Comparison of ENCODE assay signal across 13 mouse cellular contexts in the genomic region with DNA sequence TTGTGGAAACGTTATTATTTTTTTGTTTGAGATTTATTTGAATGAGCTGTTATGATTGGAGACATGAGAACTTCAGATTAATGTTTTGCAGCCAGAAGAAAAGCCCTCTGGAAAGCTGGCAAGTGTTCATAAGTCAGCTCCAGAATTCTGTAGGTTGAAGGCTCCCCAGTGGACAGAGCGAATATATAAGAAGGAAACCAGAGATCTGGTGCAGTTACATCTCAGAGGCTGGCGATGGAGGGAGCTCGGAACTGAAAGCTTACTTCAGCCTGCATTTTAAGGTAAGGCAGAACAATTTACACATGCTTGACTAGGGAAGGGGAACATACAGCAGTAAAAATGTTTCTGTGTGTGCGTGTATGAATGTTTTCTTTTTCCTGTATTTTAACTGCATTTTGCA. TPM values are rescaled to one million over a fixed set of nuclear protein-coding genes. Genes with fewer than 3 reads are reported as not detected.
DNase-seq lines count a peak whose midpoint lies in the region; ATAC-seq and TF ChIP-seq lines count a peak whose summit lies in the region.
"Had no signal": no experiment of that assay in that cellular context is flagged by ENCODE, and none has a peak within 500 bp of the region (broad histone marks: within the 10 kb centered on the region; RNA-seq: fewer than 3 reads in every experiment).

A gene (plus strand): TSS at position 131 of the 400 bp plus-strand sequence.

- H3K9ac ChIP-seq in intestine, embryonic 14.5 days (ENCODE audit: low read length) = no peak within 1 kb of the TSS
- H3K9ac ChIP-seq in intestine, postnatal 0 days (ENCODE audit: low read depth, low read length) = no peak within 1 kb of the TSS
- H3K9ac ChIP-seq in limb, embryonic 12.5 days (replicated peaks) = no peak within 1 kb of the TSS
- H3K9ac ChIP-seq: forebrain, embryonic 12.5 days had no signal

- peak within 1 kb of the TSS; percentile 11; the same call in 1 of the 2 replicates for H3K4me2 ChIP-seq in intestine, embryonic 14.5 days (ENCODE audit: low read length)
- no peak within 1 kb of the TSS for H3K4me2 ChIP-seq in intestine, postnatal 0 days (replicated peaks; ENCODE audit: low read depth)
- H3K4me2 ChIP-seq in limb, embryonic 12.5 days = peak within 1 kb of the TSS; percentile 26; the same call in 1 of the 2 replicates
- H3K4me2 ChIP-seq: forebrain, embryonic 12.5 days had no signal

- H3K4me3 ChIP-seq in intestine, embryonic 14.5 days (ENCODE audit: low read depth, low read length) = 0 out of 2 replicates have a peak within 1 kb of the TSS, but pooled peaks have one; percentile 11
- no peak within 1 kb of the TSS for H3K4me3 ChIP-seq in intestine, postnatal 0 days (ENCODE audit: low read depth, low read length)
- H3K4me3 ChIP-seq in limb, embryonic 12.5 days (replicated peaks) = peak within 1 kb of the TSS; percentile 20
- H3K4me3 ChIP-seq: forebrain, embryonic 12.5 days; heart, adult 2 months; hindbrain, embryonic 10.5 days had no signal

- TF ChIP-seq CTCF in intestine, postnatal 0 days (IDR thresholded peaks at IDR 0.05; ENCODE audit: low read depth) = no peak

- no peaks in the 10 kb centered on the region for H3K27me3 ChIP-seq in intestine, embryonic 14.5 days (replicated peaks; ENCODE audit: control insufficient read depth, insufficient read depth, low read length)
- no peaks in the 10 kb centered on the region for H3K27me3 ChIP-seq in intestine, postnatal 0 days (replicated peaks; ENCODE audit: control insufficient read depth, insufficient read depth, low read length)
- H3K27me3 ChIP-seq in limb, embryonic 12.5 days = no peaks in the 10 kb centered on the region
- H3K27me3 ChIP-seq: forebrain, embryonic 12.5 days had no signal

- DNase-seq in intestine, embryonic 14.5 days (ENCODE audit: low spot score) = no peak
- DNase-seq in adrenal gland, adult 18-20 months (ENCODE audit: low spot score in 2 of 2) = no peak
- no peak for DNase-seq in adrenal gland, postnatal 14 days
- no peak for DNase-seq in left cerebral cortex, adult 8-10 months (ENCODE audit: low spot score in 2 of 2)
- DNase-seq in ovary, postnatal 36 days (ENCODE audit: low spot score) = no peak
- DNase-seq: heart, adult 2 months had no signal

- ATAC-seq in intestine, embryonic 14.5 days (replicated peaks; ENCODE audit: low FRiP score, low TSS enrichment, low read depth) = no peak
- no peak for ATAC-seq in intestine, postnatal 0 days
- no peak for ATAC-seq in limb, embryonic 12.5 days (ENCODE audit: insufficient number of reproducible peaks, insufficient read depth, low FRiP score, low TSS enrichment, low read depth)

- WGBS in intestine, embryonic 14.5 days = 42% methylated on average over 5 of the region's 5 CpGs
- 61% methylated on average over 5 of the region's 5 CpGs for WGBS in intestine, postnatal 0 days
- 37% methylated on average over 5 of the region's 5 CpGs for WGBS in limb, embryonic 12.5 days

- H3K9me3 ChIP-seq in intestine, embryonic 14.5 days (ENCODE audit: control insufficient read depth, low read length) = no peaks in the 10 kb centered on the region
- H3K9me3 ChIP-seq in intestine, postnatal 0 days (ENCODE audit: control insufficient read depth) = no peaks in the 10 kb centered on the region
- H3K9me3 ChIP-seq in limb, embryonic 12.5 days = no peaks in the 10 kb centered on the region
- H3K9me3 ChIP-seq: forebrain, embryonic 12.5 days; hindbrain, embryonic 10.5 days had no signal

- no peak within 1 kb of the TSS for H3K27ac ChIP-seq in intestine, embryonic 14.5 days (ENCODE audit: low read depth)
- H3K27ac ChIP-seq in intestine, postnatal 0 days (ENCODE audit: low read depth, low read length) = no peak within 1 kb of the TSS
- H3K27ac ChIP-seq in limb, embryonic 12.5 days = peak within 1 kb of the TSS; percentile 59
- H3K27ac ChIP-seq: forebrain, embryonic 12.5 days; heart, adult 2 months; hindbrain, embryonic 10.5 days; macrophage had no signal

- no peaks in the 10 kb centered on the region for H3K4me1 ChIP-seq in intestine, embryonic 14.5 days (replicated peaks; ENCODE audit: control insufficient read depth, insufficient read depth, low read length)
- H3K4me1 ChIP-seq in intestine, postnatal 0 days (replicated peaks; ENCODE audit: control insufficient read depth, insufficient read depth, low read length) = no peaks in the 10 kb centered on the region
- no peaks in the 10 kb centered on the region for H3K4me1 ChIP-seq in limb, embryonic 12.5 days (replicated peaks)
- H3K4me1 ChIP-seq: forebrain, embryonic 12.5 days; hindbrain, embryonic 10.5 days had no signal

- no peaks in the 10 kb centered on the region for H3K36me3 ChIP-seq in intestine, embryonic 14.5 days (ENCODE audit: control insufficient read depth, insufficient read depth, low read length)
- H3K36me3 ChIP-seq in intestine, postnatal 0 days (ENCODE audit: control insufficient read depth, insufficient read depth) = no peaks in the 10 kb centered on the region
- no peaks in the 10 kb centered on the region for H3K36me3 ChIP-seq in limb, embryonic 12.5 days
- H3K36me3 ChIP-seq: forebrain, embryonic 12.5 days; hindbrain, embryonic 10.5 days had no signal

RNA-seq across cellular contexts. Expression of the gene that starts here (rescaled TPM):
- 4.8 and 5.6 TPM in 2 replicates for polyA plus RNA-seq in intestine, embryonic 14.5 days (2014; fragmentation: Nextera tagmentation; extraction: Ambion mirVana)
- 4.1 and 5.9 TPM in 2 replicates for polyA plus RNA-seq in intestine, postnatal 0 days (2015; fragmentation: Nextera tagmentation; extraction: Ambion mirVana)
- total RNA-seq in adrenal gland, adult 18-20 months (2021) = 10 to 100 TPM; 13.9 to 33.4 TPM
- 56.0 and 57.9 TPM in 2 replicates for total RNA-seq in adrenal gland, postnatal 14 days (2021)
- 39.1 and 49.8 TPM in 2 replicates for polyA plus RNA-seq in limb, embryonic 12.5 days (2016; fragmentation: Nextera tagmentation; extraction: Ambion mirVana)
- 1 to 10 TPM in 3 of 4 experiments, under 1 TPM in 1; 0.61 to 1.2 (median 1.1) TPM for total RNA-seq in left cerebral cortex, adult 8-10 months (2022)
- total RNA-seq: common myeloid progenitor, adult 5-6 weeks; heart, adult 2 months had no signal
- polyA plus RNA-seq: heart, adult 2 months; large intestine, adult 2 months; macrophage had no signal

Comparison
In these comparisons a context has a peak if more than half of its experiments do, and no peak if none do; other contexts are left out.
1. RNA of the gene that starts here (total RNA-seq): 56.0 to 57.9 TPM in adrenal gland, postnatal 14 days and 13.9 to 33.4 TPM in adrenal gland, adult 18-20 months; 0.61 to 1.2 TPM in left cerebral cortex, adult 8-10 months; every median in the first group is over 4 times any median in the second.